Mouse (Mus musculus) kidney, postnatal 14 days (tissue): ENCODE measurements around the gene Lhfpl2.
A peak's percentile ranks its signal among the peaks of the same experiment; 100 is the strongest.

Experiments
- DNase-seq: peaks from one replicate; pipeline ENCODE4 v3.0.0; 2022; ENCODE audit warnings: mixed read lengths

The Lhfpl2 gene

DNA sequence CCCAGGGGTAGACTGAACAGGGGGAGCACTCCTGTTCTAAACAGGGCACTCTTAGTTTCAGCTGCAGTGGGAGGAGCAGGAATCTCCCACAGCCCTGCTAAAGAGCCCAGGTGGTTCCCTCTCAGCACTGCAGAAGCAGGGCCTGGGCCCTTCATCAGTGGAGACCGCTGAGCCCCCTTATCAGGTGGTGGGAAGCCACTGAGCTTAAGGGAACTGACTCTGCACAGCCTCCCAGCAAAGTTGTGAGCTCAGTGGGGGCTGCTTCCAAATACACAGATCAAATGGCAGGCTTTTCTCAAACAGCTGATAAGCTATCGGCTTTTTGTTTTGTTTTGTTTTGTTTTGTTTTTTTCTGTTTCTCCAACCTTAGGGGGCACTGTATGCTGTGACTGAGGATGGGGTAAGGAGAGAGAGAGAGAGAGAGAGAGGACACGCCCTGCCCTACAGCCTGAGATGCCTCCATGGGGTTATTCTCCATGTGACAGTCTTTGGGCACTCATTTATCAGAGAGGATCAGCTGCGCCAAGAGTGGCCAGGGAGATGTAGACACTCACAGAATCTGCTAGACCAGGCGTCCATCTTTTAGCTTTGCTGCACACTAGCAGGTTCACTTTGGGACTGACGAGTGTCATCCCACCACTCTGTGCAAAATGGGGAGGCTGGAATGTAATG lies 117.9 kb downstream of the Lhfpl2 start:
- DNase-seq, result no peak

DNA sequence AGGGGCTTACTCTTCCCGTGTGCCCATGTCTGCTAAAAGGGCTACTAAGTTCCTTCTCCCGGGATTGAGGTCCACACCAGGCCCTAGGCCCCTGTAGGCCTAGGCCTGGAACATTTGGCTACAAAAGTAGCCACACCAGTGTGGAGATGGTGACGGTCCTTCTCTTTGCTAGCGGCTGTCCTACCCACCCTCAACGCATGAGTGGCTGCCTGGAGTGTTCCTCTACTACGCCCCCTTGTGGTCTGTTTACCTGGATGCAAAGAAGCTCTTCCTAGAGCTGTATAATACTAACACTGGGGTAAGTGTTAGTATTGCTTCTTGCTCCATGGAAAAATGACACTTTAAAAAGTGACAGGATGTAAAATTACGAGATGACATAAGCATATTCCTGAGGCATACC lies 119.6 kb downstream of the Lhfpl2 start:
- peak; percentile 48 for DNase-seq

DNA sequence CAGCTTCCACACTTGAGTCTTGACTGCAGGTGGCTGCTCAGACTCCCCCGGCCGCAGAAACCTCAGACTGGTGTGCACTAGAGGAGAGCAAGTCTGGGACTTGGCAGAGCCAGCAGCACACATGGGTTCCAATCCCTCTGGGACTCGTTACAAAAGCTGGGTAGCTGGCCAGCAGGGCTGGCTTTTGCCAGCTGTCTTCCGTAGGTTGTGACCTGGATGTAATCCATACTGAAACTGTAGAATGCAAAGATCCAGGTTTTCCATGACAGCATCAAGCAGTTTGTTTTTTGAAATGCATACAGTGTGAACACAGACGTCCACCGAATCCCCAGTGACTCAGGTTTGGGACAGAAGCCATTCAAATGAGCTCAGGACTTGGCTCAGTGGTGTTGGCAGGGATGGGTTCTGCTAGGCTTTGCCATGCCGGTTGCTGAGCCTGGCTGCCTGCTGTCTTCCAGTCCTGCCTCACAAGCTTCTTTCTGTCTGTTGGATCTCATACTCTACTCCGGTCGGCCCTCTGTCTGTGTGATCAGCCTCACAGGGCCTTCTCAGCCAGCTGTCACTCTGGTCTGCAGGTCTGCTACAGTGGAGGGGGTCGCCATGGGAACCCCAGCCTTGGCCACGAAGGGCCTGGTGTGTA lies 120.9 kb downstream of the Lhfpl2 start:
- no peak for DNase-seq

DNA sequence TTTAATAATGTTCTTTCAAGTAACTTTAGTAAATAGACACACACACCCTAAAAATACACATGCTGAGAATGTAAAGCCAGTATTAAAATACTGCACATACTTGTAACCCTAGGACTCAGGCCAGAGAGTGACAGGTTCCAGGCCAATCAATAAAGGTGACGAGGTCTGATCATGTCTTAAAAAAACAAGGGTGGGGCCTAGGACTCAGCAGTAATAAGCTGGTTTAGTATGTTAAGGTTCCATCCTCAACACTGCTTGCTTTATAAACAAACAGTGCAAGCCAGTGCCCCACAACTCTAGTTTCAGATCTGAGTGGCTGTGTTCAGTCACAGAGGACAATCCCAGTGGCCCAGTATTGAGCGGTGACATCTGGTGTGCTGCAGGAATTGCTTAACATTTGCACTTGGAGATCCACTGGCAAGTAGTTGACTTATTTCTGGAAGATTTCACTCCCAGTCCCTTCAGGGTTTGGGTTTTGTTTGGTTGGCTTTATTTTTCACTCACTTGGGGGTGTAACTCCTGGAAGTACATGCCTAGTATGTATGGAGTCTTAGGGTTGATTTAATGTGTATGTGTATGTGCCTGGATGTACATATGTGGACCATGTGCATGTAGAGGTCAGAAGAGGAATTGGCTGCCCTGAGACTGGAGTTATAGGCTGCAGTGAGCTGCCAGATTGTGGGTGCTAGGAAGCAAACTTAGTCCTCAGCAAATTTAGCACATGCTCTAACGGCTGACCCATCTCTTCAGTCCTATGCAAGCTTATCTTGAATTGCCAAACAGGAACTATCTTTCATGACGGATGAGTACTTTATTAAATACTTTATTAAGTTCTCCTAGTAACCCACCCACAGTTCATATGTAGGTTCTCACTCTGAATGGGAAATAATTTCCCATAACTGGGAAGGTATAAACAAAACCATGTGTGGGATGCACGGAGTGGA lies 123.2 kb downstream of the Lhfpl2 start:
- no peak for DNase-seq

DNA sequence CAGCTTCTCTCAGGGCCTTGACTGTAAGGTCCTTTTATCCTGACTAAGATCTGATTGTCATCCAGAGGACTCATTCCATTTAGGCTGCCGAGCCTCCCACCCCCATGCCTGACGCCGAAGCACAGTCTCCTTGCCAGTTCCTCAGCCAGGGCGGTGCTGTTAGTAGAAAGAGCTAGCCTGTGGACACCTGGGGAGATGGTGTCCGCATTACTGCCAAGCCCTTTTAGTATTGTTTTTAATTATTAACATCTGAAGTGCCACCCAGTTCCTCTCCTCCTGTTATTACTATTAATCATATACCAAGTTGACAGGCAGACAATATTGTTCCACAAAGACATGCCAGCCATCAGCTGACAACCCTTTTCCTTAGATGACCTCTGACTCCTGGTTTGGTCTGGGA lies 124.4 kb downstream of the Lhfpl2 start:
- DNase-seq, result peak; percentile 47

DNA sequence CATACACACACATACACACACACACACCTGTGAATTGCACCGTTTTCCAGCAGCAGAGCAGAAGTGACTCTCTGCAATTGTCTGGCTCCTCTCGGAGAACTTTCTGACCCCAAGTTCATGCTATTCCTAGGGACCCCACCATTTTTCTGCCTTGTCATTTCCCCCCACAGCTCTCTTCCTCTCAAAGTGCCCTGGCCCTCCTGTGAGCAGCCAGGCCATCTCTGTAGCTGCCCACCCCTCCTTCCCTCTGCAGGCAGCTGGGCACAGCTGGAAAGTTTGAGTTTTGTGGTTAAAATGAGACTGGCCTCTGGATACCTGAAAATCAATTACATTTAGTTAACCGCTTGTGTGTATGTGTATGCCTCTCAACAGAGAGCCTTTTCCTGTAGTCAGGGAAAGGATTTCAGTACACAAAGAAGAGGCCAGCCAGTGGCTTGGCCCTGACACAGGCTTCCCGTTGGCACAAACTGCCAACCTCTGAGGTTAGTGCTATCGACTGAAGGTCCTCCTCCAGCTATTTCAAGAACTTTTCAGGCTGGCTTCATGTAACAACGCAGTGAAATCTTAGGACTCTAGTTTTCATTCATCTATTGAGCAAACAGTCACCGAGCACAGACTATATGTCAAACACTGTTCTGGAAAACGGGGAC lies 125.9 kb downstream of the Lhfpl2 start:
- DNase-seq, result no peak

DNA sequence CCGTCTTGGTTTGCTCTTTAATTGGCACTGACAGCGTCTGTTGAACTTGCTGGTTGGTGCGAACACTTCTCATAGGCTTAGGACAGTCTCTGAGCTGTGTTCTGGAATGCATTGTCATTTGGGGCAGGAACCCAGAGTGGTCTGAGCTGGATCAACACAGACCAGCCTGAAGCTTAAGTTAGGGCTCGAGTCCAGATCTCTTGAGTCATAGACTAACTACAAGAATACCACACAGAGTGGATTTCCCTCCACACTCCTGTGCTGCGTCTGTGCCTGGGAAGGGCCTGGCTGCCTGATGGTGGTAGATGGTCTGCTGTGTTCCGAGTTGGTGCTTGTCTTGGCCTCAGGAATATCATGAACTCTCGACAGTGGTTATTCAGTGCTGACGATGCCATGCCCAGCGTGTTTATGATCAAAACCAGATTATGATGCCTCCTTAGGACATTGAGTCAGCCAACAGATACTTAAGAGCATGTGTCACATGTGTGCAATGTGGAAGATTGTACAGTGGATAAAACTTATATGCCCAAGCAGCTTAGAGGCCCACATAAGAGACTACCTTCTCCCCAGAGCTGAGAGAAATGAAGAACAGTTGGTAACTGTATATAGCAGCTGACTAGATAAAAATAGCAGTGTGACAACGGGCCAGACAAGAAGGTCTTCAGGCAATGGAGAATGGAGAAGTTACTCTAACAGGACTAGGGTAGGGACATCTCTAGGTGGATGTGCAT lies 127.3 kb downstream of the Lhfpl2 start:
- DNase-seq, result no peak

DNA sequence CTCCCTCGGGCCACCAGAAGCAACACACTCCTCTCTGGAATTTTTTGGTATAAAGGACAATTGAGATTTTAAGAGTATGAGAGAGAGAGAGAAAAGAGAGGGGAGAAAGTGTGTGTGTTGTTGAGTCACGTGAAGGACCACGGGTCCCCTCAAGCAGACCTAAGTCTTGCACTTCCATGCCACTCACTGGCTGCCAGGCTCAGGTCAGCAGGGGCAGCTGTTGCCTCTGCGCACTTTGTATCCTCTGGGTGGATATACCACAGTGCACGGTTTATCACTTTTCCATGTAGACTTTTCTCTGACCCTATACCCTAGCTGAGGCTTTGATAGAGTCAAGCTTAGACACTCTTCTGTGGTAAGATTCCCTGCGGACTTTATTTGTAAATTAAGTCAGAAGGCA lies 128.0 kb downstream of the Lhfpl2 start:
- no peak for DNase-seq

DNA sequence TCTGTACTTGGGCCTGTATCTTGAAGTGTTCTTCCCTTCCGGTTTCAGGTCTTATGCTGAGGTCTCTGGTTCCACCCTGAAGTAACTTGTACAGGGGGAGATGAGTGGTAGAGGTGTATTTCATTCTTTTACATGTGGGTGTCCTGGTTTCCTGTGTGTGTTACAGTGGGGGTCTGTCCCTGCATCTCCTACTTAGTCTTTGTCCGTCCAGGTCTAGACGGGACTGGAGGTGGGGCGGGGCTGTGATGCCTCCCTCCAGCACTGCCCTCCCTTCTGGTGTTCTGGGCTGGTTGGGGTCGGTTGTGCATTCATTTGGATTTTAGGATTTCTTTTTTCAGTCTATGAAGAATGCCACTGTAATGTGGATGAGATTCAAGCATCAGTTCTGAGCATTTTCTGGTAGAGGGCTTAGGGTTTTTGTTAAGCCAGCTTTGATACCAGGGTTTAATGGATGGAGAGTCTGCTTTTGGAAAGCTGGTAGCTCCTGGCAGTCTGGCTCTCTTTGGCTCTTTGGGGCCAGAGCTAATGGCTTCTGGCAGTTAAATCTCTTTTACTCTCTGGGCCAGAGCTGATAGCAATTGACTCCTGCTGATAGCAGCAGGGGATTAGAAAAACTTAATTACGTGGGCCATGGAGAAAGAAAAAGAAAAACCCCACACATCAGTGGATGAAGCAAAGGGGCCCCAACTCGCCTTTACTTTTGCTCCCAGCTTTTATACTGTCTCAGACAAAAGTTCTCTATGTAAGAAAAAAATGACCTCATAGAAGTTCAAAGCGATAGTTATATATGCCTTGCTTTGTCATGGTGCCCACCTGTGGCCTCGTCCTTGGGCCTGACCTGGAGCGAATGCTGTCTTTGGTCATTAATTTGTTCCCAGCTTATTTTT lies 130.8 kb downstream of the Lhfpl2 start:
- DNase-seq, result no peak

DNA sequence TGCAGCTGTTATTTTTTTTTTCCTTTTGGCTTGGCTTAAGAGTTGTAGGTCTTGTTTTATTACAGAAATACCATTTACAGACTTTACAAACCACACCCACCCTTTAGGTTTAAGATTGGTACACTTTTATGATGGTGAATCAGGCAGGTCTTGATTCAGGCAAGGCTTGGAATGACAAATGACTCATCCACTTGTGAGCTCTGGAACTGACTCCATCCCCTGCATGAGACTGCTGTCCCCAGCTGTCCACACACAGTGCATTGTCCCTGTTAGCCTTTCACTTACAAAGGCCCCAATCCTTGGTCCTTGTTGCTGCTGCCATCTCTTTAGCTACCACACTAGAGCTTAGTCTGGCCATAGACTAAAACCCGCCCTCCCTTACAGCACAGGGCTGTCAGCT lies 132.8 kb downstream of the Lhfpl2 start:
- no peak for DNase-seq

DNA sequence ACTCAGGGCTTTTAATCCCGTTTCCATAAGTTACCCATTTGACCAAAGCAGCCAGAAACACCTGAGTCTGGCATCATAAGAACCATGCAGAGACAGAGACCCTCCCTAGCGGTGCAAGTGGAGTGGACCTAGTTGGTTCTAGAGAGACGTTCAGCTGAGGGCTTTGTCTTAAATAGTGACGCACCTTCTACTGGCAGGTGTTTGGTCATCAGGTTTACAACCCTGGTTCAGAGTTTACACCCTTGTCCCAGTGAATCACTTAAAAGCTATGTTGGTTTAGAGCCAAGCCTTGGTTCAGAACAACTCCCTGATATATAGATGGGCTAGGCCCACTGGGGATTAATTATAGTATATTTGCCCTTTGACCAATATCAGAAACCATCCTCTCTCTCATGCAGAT lies 135.6 kb downstream of the Lhfpl2 start:
- no peak for DNase-seq

DNA sequence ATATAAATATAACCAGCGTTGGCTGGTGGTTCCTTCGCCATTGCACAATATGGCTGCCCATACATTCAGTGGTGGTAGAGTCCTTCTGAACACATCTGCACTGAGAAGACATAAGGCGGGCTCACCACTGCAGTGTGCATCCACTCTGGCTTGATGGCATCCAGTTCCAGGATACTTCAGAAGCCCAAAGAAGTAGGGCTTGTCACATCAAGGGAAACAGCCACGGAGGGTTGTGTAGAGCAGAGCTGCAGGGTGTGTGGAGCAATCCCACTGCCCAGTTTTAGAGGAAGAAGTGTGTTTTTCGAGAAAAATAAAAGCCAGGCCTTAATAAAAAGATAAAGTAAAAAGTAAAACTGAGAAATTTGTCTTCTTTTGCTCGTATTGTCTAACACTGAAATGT lies 141.0 kb downstream of the Lhfpl2 start:
- DNase-seq, result no peak

DNA sequence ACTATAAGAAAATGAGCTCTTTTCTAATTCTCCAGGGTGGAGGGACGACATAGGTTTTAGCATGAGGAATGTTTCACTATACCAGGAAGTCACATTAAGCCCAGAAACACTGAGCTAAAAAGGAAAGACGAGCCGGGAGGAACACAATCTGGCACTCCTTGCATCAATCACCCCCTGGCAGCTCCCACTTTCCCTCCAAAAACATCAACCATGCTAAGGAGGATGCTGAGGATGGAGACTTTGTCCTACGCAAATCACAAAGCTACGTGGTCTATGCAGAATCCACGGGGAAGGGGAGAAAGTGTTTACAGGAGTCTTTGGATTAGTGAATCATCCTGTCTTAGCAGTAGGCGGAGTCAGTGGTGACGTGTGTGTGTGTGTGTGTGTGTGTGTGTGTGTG lies 142.2 kb downstream of the Lhfpl2 start:
- no peak for DNase-seq

DNA sequence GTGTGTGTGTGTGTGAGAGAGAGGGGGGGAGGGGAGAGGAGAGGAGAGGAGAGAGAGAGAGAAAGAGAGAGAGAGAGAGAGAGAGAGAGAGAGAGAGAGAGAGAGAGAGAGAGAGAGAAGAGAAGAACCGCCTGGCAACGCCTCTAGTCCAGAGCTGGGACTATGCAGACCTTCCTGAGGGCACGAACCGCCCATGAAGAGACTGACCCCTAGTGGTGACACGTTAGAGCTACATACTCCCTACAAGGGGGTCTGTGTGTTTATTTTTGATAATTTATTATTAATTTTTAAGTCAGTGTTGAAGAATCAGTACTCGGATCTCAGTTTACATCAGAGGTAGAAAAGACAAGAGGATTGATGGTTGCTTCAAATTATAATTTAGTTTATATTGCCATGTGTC lies 147.6 kb downstream of the Lhfpl2 start:
- peak; percentile 62 for DNase-seq

DNA sequence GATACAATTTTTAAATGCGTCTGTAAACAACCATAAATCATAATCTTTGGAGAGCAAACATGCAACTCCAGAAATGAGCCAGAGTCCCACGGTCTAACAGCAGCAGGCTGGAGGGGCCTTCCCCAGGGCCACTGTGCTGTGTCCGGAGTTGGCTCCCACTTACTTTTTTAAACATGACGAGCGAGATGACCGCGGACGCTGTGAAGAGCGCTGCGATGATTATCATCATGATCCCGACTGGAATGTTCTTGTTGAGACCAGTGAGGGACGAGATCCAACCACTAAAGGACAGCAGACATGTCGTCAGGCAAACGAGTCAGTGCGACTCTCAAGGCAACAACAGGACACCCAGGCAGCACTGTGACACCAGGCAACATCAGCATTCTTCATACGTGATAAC lies 150.4 kb downstream of the Lhfpl2 start:
- DNase-seq, result no peak

DNA sequence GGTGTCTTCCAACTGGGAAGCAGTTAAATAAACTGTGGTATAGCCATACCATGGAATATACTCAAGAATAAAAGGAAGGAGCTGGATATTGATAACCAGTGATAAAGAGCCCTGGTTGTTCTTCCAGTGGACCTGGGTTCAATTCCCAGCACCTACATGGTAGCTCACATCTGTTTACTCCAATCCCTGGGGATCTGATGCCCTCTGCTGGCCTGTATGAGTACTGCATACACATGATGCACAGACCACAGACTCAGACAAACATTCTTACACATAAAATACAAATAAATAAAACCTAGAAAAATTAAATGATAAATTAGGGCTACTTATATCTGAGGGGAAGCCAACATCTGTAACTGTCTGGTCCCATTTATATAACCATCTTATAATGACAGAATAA lies 151.3 kb downstream of the Lhfpl2 start:
- DNase-seq, result no peak

DNA sequence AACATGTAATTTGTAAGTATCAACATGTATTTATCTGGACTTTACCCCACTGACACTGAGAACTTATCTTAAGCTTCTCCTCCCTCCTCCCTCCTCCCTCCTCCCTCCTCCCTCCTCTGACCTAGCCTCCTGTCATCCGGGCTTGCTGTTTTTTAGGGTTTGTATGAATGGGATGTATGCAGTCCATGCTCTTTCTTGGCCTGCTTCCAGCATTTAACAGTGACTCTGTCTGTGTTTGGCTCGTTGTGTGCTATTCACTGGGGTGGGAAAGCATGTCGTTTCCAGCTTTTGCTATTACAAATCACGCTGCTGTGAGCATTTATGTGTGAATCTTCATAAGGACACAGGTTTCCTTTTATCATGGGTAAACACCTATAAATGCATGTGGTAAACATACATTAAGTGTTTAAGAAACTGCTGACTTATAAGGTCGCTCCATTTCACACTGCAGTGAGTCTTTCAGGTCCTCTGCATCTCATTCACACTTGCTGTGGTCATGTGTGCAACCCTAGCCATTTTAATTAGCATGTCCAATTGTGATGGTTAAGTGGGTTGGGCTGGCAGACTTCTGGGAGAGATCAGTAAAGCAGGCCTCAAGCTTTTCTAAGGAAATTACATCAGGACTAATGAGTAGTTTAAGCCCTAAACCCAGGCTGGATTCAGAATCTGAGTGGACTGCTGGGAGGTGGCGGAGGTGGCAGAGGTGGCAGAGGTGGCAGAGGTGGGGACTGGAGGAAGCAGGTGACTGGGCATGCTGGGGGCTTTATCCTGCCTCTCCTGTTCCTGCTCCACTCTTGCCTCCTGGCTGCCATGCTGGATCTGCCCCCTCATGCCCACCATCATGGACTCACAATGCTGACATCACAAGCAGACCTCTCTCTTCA lies 153.9 kb downstream of the Lhfpl2 start:
- no peak for DNase-seq

DNA sequence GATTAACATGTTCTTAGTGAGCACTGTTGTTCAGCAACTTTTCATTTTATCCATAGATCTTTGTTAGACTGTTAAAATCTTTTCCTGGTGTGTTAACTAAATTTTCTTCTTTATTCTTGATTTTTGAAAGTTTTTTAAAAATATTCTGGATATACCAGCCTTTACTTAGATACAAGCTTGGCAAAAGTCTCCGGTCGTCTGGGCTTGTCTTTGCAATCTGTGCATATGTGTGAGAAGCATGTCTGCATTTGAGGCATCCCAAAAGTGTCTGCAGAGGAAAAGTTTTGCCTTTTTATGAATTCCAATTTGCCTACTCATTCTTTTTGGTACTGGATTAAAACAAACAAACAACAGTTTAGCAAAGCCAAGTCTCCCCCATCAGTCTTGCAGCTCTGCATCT lies 154.6 kb downstream of the Lhfpl2 start:
- DNase-seq, result no peak

DNA sequence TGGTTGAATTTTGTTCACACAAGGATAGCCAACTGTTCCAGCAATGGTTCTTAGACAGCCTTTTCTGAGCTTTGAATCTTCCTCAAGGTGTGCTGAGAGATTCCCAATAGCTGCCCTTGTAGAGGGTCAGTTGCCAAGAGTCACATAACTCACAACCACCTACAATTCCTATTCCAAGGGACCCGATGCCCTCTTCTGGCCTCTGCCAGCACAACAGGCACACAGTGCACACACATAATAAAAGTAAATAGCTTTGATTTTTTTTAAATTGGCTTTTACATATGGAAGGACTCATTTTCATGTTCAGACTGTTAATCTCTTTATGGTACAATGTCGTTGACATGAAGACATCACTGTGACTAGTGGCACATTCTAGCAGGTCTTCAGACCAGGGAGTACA lies 155.1 kb downstream of the Lhfpl2 start:
- no peak for DNase-seq

DNA sequence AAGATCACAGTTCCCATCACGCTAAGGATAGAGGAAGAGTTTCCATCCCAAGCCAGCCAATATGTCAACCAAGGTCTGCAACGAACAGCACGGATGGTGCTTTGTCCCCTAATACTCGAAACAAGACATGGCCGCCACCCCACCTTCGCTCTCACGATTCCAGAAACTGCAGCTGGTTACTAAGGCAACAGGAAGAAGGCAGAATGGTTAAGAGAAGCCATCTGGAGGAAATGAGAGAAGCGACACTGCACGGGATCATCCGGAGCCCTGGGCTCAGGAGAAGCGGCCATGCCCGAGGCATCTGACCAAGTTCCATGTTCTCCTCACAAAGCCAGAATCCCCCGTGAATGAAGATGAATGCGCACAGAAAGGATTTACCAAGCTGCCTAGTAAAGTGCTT lies 166.0 kb downstream of the Lhfpl2 start:
- no peak for DNase-seq
